Mouse (Mus musculus): ENCODE data around the gene Ccl6.

Gene Ccl6

GRCm38 (mm10) chr11:83592853-83593252 lies at the start of gene Ccl6:
Gene Ccl6, minus strand, starts transcription at chr11:83593087.
- peak; percentile 30 for DNase-seq (ENCODE audit: low spot score)

GRCm38 (mm10) chr11:83641216-83641615 lies 48.3 kb upstream of the Ccl6 start:
- DNase-seq (ENCODE audit: low spot score), result no peak

GRCm38 (mm10) chr11:83640141-83640540 lies 47.3 kb upstream of the Ccl6 start:
- peak; percentile 66 for DNase-seq (ENCODE audit: low spot score)

GRCm38 (mm10) chr11:83639533-83639932 lies 46.6 kb upstream of the Ccl6 start:
- no peak for DNase-seq (ENCODE audit: low spot score)

GRCm38 (mm10) chr11:83638934-83639333 lies 46.0 kb upstream of the Ccl6 start:
- DNase-seq (ENCODE audit: low spot score), result no peak

- DNase-seq (ENCODE audit: low spot score), result no peak
These were observed 43.9 kb upstream of the Ccl6 start for GRCm38 (mm10) chr11:83636742-83637235.

GRCm38 (mm10) chr11:83634898-83635297 lies 42.0 kb upstream of the Ccl6 start:
- DNase-seq (ENCODE audit: low spot score), result no peak

GRCm38 (mm10) chr11:83634425-83634824 lies 41.5 kb upstream of the Ccl6 start:
- DNase-seq (ENCODE audit: low spot score), result no peak

GRCm38 (mm10) chr11:83632744-83633143 lies 39.9 kb upstream of the Ccl6 start:
- no peak for DNase-seq (ENCODE audit: low spot score)

- DNase-seq (ENCODE audit: low spot score), result no peak
These were observed 38.2 kb upstream of the Ccl6 start for GRCm38 (mm10) chr11:83631065-83631464.

GRCm38 (mm10) chr11:83630630-83631029 lies 37.7 kb upstream of the Ccl6 start:
- no peak for DNase-seq (ENCODE audit: low spot score)

GRCm38 (mm10) chr11:83628808-83629207 lies 35.9 kb upstream of the Ccl6 start:
- no peak for DNase-seq (ENCODE audit: low spot score)

GRCm38 (mm10) chr11:83623586-83623985 lies 30.7 kb upstream of the Ccl6 start:
- DNase-seq (ENCODE audit: low spot score), result no peak

GRCm38 (mm10) chr11:83619037-83619436 lies 26.1 kb upstream of the Ccl6 start:
- no peak for DNase-seq (ENCODE audit: low spot score)

- no peak for DNase-seq (ENCODE audit: low spot score)
These were observed 25.4 kb upstream of the Ccl6 start for GRCm38 (mm10) chr11:83618238-83618637.

- DNase-seq (ENCODE audit: low spot score), result no peak
These were observed 23.7 kb upstream of the Ccl6 start for GRCm38 (mm10) chr11:83616586-83616985.

GRCm38 (mm10) chr11:83610900-83611299 lies 18.0 kb upstream of the Ccl6 start:
- DNase-seq (ENCODE audit: low spot score), result no peak

- DNase-seq (ENCODE audit: low spot score), result no peak
These were observed 13.5 kb upstream of the Ccl6 start for GRCm38 (mm10) chr11:83606396-83606795.

GRCm38 (mm10) chr11:83605535-83605934 lies 12.6 kb upstream of the Ccl6 start:
- no peak for DNase-seq (ENCODE audit: low spot score)

GRCm38 (mm10) chr11:83604698-83605097 lies 11.8 kb upstream of the Ccl6 start:
- DNase-seq (ENCODE audit: low spot score), result no peak

- DNase-seq (ENCODE audit: low spot score), result no peak
These were observed 10.5 kb upstream of the Ccl6 start for GRCm38 (mm10) chr11:83603399-83603798.

- peak; percentile 53 for DNase-seq (ENCODE audit: low spot score)
These were observed 7.7 kb upstream of the Ccl6 start for GRCm38 (mm10) chr11:83600576-83600975.

- DNase-seq (ENCODE audit: low spot score), result no peak
These were observed 6.1 kb upstream of the Ccl6 start for GRCm38 (mm10) chr11:83598991-83599390.

- no peak for DNase-seq (ENCODE audit: low spot score)
These were observed 5.4 kb upstream of the Ccl6 start for GRCm38 (mm10) chr11:83598207-83598837.
